Mouse (Mus musculus) heart, adult 9 months (tissue): ENCODE measurements around the gene Cited4.

ENCODE experiments used
- DNase-seq, 2 experiments: peaks; one replicate each; pipeline ENCODE4 v3.0.0; 2022; ENCODE audit warnings: low spot score in 2 of 2

Gene Cited4

GRCm38 (mm10) chr4:120666358-120667024, at the start of gene Cited4:
Gene Cited4, plus strand, starts transcription at chr4:120666572.
- DNase-seq: peak; percentile 88 to 90

GRCm38 (mm10) chr4:120627728-120628127, 38.6 kb upstream of the Cited4 start:
- no peak for DNase-seq

GRCm38 (mm10) chr4:120630218-120630931, 36.0 kb upstream of the Cited4 start:
- DNase-seq: no peak

GRCm38 (mm10) chr4:120631828-120632227, 34.5 kb upstream of the Cited4 start:
- no peak for DNase-seq

GRCm38 (mm10) chr4:120635351-120635750, 31.0 kb upstream of the Cited4 start:
- DNase-seq: no peak

GRCm38 (mm10) chr4:120641946-120642345, 24.4 kb upstream of the Cited4 start:
- no peak for DNase-seq

GRCm38 (mm10) chr4:120643899-120644298, 22.5 kb upstream of the Cited4 start:
- DNase-seq: no peak

GRCm38 (mm10) chr4:120649369-120650207, 16.8 kb upstream of the Cited4 start:
- DNase-seq: no peak

- no peak for DNase-seq
Observed at GRCm38 (mm10) chr4:120650208-120650592, 16.2 kb upstream of the Cited4 start.

- no peak for DNase-seq
Observed at GRCm38 (mm10) chr4:120655898-120656297, 10.5 kb upstream of the Cited4 start.

GRCm38 (mm10) chr4:120660485-120660884, 5.9 kb upstream of the Cited4 start:
- DNase-seq: no peak

GRCm38 (mm10) chr4:120664601-120665000, 1.8 kb upstream of the Cited4 start:
- DNase-seq: no peak

- no peak for DNase-seq
Observed at GRCm38 (mm10) chr4:120665144-120665700, 1.1 kb upstream of the Cited4 start.

GRCm38 (mm10) chr4:120665782-120666181, 590 bp upstream of the Cited4 start:
- no peak for DNase-seq

- DNase-seq: peak in 1 of 2 experiments; percentile 23
Observed at GRCm38 (mm10) chr4:120667045-120667501, 701 bp downstream of the Cited4 start.

GRCm38 (mm10) chr4:120667555-120667954, 1.2 kb downstream of the Cited4 start:
- no peak for DNase-seq

GRCm38 (mm10) chr4:120668551-120668950, 2.2 kb downstream of the Cited4 start:
- DNase-seq: peak; percentile 27 to 54

- no peak for DNase-seq
Observed at GRCm38 (mm10) chr4:120669585-120669984, 3.2 kb downstream of the Cited4 start.

GRCm38 (mm10) chr4:120671046-120671445, 4.7 kb downstream of the Cited4 start:
- no peak for DNase-seq

- no peak for DNase-seq
Observed at GRCm38 (mm10) chr4:120673606-120674005, 7.2 kb downstream of the Cited4 start.

- DNase-seq: no peak
Observed at GRCm38 (mm10) chr4:120674775-120675451, 8.5 kb downstream of the Cited4 start.
